Mouse (Mus musculus) heart, embryonic 16.5 days (tissue): Measurements from ENCODE around the gene Pim3. TPM values are rescaled to one million over a fixed set of nuclear protein-coding genes. Genes with fewer than 3 reads are reported as not detected.
"Not testable (repeated sequence)": the region's sequence is repeated elsewhere in the genome, so short reads cannot be mapped to it uniquely, and the experiment has no call there.

Source experiments
- ATAC-seq: fragments of 200-750 bp; cut with Nextera tagmentation; replicated peaks from 2 replicates; pipeline ENCODE4 v1.8.0; 2017; ENCODE audit warnings: moderate number of reproducible peaks; ENCODE audit not compliant: insufficient read depth, low FRiP score; ENCODE audit errors: extremely low read depth
- H3K27ac ChIP-seq: fragments of 300-500 bp; sonication (generic); 2 replicates; pipeline ENCODE4 v1.5.1; 2014; ENCODE audit warnings: mild to moderate bottlenecking, low read length, control low read depth, moderate library complexity
- H3K27me3 ChIP-seq: fragments of 300-500 bp; sonication (generic); 2 replicates; pipeline ENCODE4 v1.6.1; 2014; ENCODE audit warnings: low read length, mixed read lengths; ENCODE audit not compliant: control insufficient read depth, insufficient read depth
- H3K36me3 ChIP-seq: fragments of 300-500 bp; sonication (generic); 2 replicates; pipeline ENCODE4 v1.6.1; 2014; ENCODE audit not compliant: control insufficient read depth, insufficient read depth
- H3K4me1 ChIP-seq: fragments of 300-500 bp; sonication (generic); 2 replicates; pipeline ENCODE4 v1.6.1; 2014; ENCODE audit warnings: low read length, mixed read lengths; ENCODE audit not compliant: control insufficient read depth, insufficient read depth
- H3K4me2 ChIP-seq: fragments of 300-500 bp; sonication (generic); 2 replicates; pipeline ENCODE4 v1.6.1; 2014; ENCODE audit warnings: low read depth, mild to moderate bottlenecking, control low read depth, low read length
- H3K4me3 ChIP-seq: fragments of 300-500 bp; sonication (generic); 2 replicates; pipeline ENCODE4 v1.5.1; 2014; ENCODE audit warnings: mild to moderate bottlenecking, control low read depth, low read length
- H3K9ac ChIP-seq: fragments of 300-500 bp; sonication (generic); 2 replicates; pipeline ENCODE4 v1.6.1; 2014; ENCODE audit warnings: low read length, control low read depth
- H3K9me3 ChIP-seq: fragments of 300-500 bp; sonication (generic); replicated peaks from 2 replicates; pipeline ENCODE4 v1.6.1; 2016; ENCODE audit warnings: low read length; ENCODE audit not compliant: control insufficient read depth
- WGBS: fragments of 180-500 bp; shearing (Covaris S2); extraction: QIAGEN DNeasy Blood & Tissue Kit; methylation state at CpG from one replicate; pipeline ENCODE4 v1.1.7; 2014; 5-methylcytosine and 5-hydroxymethylcytosine counted together
- polyA plus RNA-seq: library from polyadenylated mRNA; unstranded; fragments of >200 nt; fragmentation: Nextera tagmentation; extraction: Ambion mirVana; gene quantifications from 2 replicates; pipeline ENCODE4 v1.2.1, GENCODE M21; 2015

Gene Pim3
- polyA plus RNA-seq = 69.8 and 70.4 TPM in 2 replicates

DNA sequence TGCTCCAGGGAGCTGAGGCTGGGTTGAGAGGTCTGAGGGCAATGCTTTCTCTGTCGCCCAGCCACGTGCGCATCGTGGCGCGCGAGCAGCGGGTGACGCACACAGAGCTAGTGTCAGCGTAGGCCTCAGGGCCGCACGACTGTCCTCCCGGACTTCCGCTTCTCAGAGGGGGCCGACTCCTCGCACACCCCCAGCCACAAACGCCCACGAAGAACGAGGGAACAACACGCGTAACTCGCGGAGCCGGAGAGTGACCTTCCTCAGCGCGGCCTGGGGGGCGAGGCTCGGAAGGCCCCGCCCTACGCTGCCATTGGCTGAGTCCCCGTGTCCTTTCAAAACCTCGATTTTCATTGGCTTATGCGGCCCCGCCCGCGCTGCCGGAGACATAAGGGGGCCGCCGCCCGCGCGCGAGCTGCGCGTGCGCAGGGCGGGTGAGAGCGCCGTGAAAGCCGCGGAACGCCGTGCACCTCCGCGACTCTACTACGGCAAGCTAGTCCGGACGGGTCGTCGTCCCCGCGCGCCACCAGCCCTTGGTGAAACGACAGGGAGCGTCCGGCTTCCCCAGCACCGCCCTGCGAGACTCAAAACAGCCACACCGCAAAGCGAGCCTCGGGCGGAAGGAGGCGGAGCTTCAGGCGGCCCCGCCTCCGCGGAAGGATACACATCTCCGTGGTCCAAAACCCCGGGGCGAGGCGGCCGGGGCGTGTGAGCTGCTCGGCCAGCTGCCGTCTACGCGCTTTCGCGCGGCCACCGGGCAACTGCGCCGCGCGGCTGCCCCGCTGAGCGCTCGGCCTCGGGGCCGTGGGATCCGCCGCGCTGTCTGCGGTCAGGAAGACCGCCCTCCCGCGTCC is at the start of gene Pim3:
Gene Pim3, plus strand, starts transcription at position 415 of the 851 bp plus-strand sequence.
- ATAC-seq = peak; percentile 79
- Histone ChIP-seq H3K9ac (peak within 1 kb of the TSS; percentile 91), H3K27me3 (no peaks in the 10 kb centered on the region), H3K9me3 (no peaks in the 10 kb centered on the region), H3K36me3 (peaks cover 10% of the 10 kb centered on the region), H3K4me3 (peak within 1 kb of the TSS; percentile 74), H3K4me1 (peaks cover 34% of the 10 kb centered on the region), H3K27ac (peak within 1 kb of the TSS; percentile 94), H3K4me2 (peak within 1 kb of the TSS; percentile 85)
- under 1% methylated on average over 105 of the region's 107 CpGs for WGBS

DNA sequence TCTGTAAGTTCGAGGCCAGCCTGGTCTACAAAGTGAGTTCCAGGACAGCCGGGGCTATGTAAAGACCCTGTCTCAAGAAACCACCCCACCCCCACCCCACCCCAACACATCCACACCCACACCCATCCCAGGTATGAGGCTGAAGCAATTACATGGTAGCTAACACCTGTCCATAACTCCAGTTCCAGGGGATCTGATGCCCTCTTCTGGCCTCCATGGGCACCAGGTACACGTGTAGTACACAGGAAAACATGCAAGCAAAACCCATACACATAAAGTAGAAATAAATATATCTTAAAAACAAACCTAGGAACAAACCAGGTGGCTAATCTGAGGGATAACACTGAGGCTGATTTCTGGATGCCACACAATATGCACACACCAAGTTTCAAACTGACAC is 48.7 kb upstream of the Pim3 start:
- no peak overlapping the region for H3K4me3 ChIP-seq
- no peak for ATAC-seq
- 84% methylated on average over 3 of the region's 3 CpGs for WGBS

DNA sequence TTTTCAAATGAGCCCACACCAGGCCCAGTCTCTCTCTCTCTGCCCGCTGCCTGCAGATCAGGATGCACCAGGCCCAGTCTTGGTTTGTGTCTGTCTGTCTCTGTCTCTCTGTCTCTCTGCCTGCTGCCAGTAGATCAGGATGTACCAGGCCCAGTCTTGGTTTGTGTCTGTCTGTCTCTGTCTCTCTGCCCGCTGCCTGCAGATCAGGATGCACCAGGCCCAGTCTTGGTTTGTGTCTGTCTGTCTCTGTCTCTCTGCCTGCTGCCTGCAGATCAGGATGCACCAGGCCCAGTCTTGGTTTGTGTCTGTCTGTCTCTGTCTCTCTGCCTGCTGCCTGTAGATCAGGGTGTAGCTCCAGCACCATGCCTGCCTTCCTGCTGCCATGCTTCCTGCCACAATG is 48.1 kb upstream of the Pim3 start:
- not testable (repeated sequence) for H3K4me1 ChIP-seq, H3K4me3 ChIP-seq, ATAC-seq, H3K9me3 ChIP-seq, H3K27me3 ChIP-seq, H3K9ac ChIP-seq, H3K27ac ChIP-seq, H3K4me2 ChIP-seq
- 89% methylated on average over 2 of the region's 2 CpGs for WGBS
- peaks cover 18% of the 10 kb centered on the region for H3K36me3 ChIP-seq

More for the DNA sequence above, 48.7 kb upstream of the Pim3 start:
- Histone ChIP-seq H3K4me2 (no peak overlapping the region), H3K9me3 (no peaks in the 10 kb centered on the region), H3K27ac (no peak overlapping the region), H3K27me3 (no peaks in the 10 kb centered on the region), H3K9ac (no peak overlapping the region), H3K4me1 (peaks cover under 1% of the 10 kb centered on the region; the same call in 1 of the 2 replicates), H3K36me3 (peaks cover 18% of the 10 kb centered on the region)

DNA sequence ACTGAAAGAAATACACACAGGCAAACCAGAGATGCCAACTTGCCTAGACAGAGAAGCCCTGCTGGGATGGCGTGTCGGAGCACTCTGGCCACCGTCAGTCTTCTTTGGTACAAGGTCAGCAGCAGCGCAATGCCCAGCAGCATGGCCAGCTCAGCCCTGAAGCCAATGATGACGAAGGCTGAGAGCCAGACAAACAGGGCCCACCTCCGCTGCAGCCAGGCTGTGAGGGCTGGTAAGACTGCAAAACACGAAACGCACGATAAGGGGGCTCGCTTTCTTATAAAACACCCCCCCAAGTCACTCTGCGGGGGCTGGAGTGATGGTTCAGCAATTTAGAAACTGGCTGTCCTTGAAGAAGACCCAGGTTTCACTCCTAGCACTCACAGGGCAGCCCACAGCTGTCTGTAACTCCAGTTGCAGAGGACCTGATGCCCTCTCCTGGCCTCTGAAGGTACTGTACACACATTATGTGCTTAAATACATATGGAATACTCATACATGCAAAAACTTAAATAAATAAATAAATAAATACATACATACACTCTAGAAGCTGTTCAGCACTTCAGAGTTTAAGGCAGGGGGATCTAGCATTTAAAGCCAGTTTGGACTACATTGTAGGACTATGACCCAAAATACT is 47.5 kb upstream of the Pim3 start:
- H3K36me3 ChIP-seq = peaks cover 16% of the 10 kb centered on the region
- no peak overlapping the region for H3K4me2 ChIP-seq
- no peaks in the 10 kb centered on the region for H3K9me3 ChIP-seq
- no peak for ATAC-seq
- H3K9ac ChIP-seq = no peak overlapping the region
- H3K4me1 ChIP-seq = peaks cover 4% of the 10 kb centered on the region; the same call in 1 of the 2 replicates
- no peaks in the 10 kb centered on the region for H3K27me3 ChIP-seq
- H3K4me3 ChIP-seq = no peak overlapping the region
- no peak overlapping the region for H3K27ac ChIP-seq
- WGBS = 95% methylated on average over 11 of the region's 11 CpGs

DNA sequence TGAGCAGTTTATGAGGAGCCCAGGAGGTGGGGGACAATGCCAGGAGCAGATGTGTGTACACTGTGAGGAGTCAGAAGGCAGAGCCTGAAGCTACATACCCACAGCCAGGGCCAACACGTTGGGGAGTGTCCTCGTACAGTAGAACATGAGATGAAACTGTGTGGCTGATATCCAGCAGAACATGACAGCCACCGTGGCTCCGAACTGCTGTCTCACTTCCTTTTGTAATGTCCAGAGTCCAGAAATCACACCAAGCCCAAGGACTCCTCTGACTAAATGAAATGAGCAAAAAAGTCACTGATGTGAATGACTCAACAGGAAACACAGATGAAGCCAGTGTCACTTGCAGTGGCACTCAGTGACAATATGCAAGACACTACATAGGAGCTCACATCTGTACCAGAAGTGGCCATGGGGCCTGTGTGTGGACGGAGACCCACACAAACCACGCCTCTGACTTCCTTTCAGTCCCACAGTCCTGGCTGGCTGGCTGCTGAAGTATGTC is 46.7 kb upstream of the Pim3 start:
- whole genome bisulfite sequencing = 86% methylated on average over 6 of the region's 6 CpGs
- Histone ChIP-seq H3K4me3 (no peak overlapping the region), H3K9ac (no peak overlapping the region), H3K4me1 (peaks cover 6% of the 10 kb centered on the region), H3K4me2 (no peak overlapping the region), H3K36me3 (peaks cover 16% of the 10 kb centered on the region), H3K27ac (no peak overlapping the region), H3K9me3 (no peaks in the 10 kb centered on the region), H3K27me3 (no peaks in the 10 kb centered on the region)
- ATAC-seq = no peak

DNA sequence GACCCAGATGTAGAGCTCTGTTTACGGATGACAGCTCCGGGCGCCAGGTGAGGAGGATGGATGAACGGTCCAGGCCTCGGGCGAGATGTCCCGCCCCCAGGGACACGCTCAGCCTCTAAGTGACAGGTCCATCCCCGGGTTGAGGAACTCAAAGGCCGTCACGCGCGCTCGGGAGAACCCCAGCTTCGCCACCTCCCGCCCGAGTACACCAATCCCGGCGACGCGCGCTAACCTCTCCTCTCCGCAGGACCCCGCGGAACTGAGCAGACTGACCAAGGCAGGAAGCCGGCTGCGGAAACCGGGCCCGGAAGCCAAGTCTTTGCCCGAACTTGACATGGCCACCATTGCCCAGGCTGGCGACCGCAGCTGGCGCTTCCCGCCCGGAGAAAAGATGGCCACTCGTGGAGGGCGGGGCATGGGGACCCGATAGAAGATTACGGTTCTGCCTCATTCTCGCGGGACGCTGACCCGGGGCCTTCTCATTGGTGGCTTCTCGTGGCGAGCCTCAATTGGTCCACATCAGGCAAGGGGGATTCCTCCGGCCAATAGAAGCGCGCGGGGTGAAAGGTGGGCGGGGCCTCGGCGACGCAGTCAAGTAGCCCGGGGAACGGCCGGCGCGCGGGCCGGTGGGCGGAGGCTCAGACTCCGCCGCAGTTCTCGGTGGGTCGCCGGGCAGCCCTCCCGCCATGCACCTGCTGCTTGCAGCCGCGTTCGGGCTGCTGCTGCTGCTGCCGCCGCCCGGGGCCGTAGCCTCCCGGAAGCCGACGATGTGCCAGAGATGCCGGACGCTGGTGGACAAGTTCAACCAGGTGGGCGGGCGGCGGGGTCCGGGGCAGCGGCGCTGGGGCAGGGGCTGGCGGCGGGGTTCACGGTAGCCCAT is 42.7 kb upstream of the Pim3 start, which contains the start of the genes Alg12 and Creld2:
Gene Alg12, minus strand, starts transcription at position 293 of the 880 bp plus-strand sequence.
Gene Creld2, plus strand, starts transcription at position 621 of the 880 bp plus-strand sequence.
- peaks cover 12% of the 10 kb centered on the region for H3K4me1 ChIP-seq
- WGBS = under 1% methylated on average over 88 of the region's 88 CpGs
- peak within 1 kb of the TSS; percentile 96 for H3K4me3 ChIP-seq
- H3K9me3 ChIP-seq = no peaks in the 10 kb centered on the region
- peaks cover 29% of the 10 kb centered on the region for H3K36me3 ChIP-seq
- H3K9ac ChIP-seq = peak within 1 kb of the TSS; percentile 92
- H3K4me2 ChIP-seq = peak within 1 kb of the TSS; percentile 84
- peak; percentile 98 for ATAC-seq
- H3K27ac ChIP-seq = peak within 1 kb of the TSS; percentile 79
- H3K27me3 ChIP-seq = no peaks in the 10 kb centered on the region

DNA sequence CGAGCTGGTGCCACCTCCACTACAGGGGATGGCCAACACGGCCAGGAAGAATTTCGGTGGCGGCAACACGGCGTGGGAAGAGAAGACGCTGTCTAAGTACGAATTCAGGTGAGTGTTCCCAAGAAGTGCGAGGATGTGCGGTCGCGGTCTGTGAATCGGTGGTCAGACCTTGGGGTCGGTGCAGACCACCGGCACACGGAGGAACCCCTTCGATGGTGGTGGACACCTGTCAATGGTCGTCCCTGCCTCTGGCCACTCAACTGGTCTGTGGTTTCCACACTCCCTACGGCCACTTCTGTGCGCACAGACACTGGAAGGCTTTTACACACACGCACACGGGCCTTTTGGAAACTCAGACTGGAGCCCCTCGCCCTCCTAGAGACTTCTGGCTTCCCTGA is 42.1 kb upstream of the Pim3 start:
- WGBS = under 1% methylated on average over 23 of the region's 23 CpGs
- H3K27me3 ChIP-seq = no peaks in the 10 kb centered on the region
- no peaks in the 10 kb centered on the region for H3K9me3 ChIP-seq
- H3K4me3 ChIP-seq = peak overlapping the region; percentile 96
- no peak for ATAC-seq
- peak overlapping the region; percentile 12; the same call in 1 of the 2 replicates for H3K27ac ChIP-seq
- peak overlapping the region; percentile 90 for H3K9ac ChIP-seq
- peaks cover 12% of the 10 kb centered on the region for H3K4me1 ChIP-seq
- peaks cover 28% of the 10 kb centered on the region for H3K36me3 ChIP-seq
- H3K4me2 ChIP-seq = peak overlapping the region; percentile 70

DNA sequence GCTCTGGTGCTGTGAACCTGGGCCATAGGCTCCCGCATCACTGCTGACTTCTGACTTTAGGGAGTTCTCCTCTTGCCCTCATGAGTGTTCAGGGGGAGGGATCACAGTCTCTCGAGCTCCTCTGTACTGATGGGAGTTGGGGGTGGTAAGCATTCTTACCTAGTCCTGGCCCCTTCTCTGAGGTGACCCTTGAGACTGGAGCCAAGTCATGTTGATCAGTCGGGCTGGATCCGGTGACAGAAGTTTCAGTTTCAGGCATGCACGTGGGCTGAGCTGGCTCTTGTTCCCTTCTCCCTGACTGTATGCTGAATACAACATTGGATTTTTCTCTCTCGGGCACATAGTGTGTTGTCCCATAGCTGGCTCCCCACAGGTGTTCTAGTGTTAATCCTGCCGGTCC is 40.6 kb upstream of the Pim3 start:
- H3K4me3 ChIP-seq = no peak overlapping the region
- no peak overlapping the region for H3K27ac ChIP-seq
- peaks cover 33% of the 10 kb centered on the region for H3K36me3 ChIP-seq
- H3K9ac ChIP-seq = no peak overlapping the region
- H3K27me3 ChIP-seq = no peaks in the 10 kb centered on the region
- H3K9me3 ChIP-seq = no peaks in the 10 kb centered on the region
- peaks cover 12% of the 10 kb centered on the region for H3K4me1 ChIP-seq
- no peak overlapping the region for H3K4me2 ChIP-seq
- WGBS = 74% methylated on average over 7 of the region's 7 CpGs
- no peak for ATAC-seq
